Mouse (Mus musculus): Measurements from ENCODE around the gene Dnah12. TPM values are rescaled to one million over a fixed set of nuclear protein-coding genes. Genes with fewer than 3 reads are reported as not detected.

Dnah12 gene
- total RNA-seq, 2 experiments from 2014 or later = 0.02 TPM

- DNase-seq = no peak
Observed at GRCm38 (mm10) chr14:26724898-26725297, 31.8 kb downstream of the Dnah12 start.

- DNase-seq = no peak
Observed at GRCm38 (mm10) chr14:26758566-26758965, 65.5 kb downstream of the Dnah12 start.

- no peak for DNase-seq
Observed at GRCm38 (mm10) chr14:26764827-26765226, 71.8 kb downstream of the Dnah12 start.

GRCm38 (mm10) chr14:26768195-26768594 lies 75.1 kb downstream of the Dnah12 start:
- DNase-seq = no peak

GRCm38 (mm10) chr14:26773536-26773935 lies 80.5 kb downstream of the Dnah12 start:
- no peak for DNase-seq

GRCm38 (mm10) chr14:26783731-26784130 lies 90.7 kb downstream of the Dnah12 start:
- DNase-seq = no peak

GRCm38 (mm10) chr14:26785695-26786094 lies 92.6 kb downstream of the Dnah12 start:
- peak; percentile 54 for DNase-seq

GRCm38 (mm10) chr14:26794431-26794830 lies 101.4 kb downstream of the Dnah12 start:
- no peak for DNase-seq

- DNase-seq = no peak
Observed at GRCm38 (mm10) chr14:26798330-26798729, 105.3 kb downstream of the Dnah12 start.

GRCm38 (mm10) chr14:26799286-26799685 lies 106.2 kb downstream of the Dnah12 start:
- no peak for DNase-seq

- no peak for DNase-seq
Observed at GRCm38 (mm10) chr14:26805500-26805899, 112.4 kb downstream of the Dnah12 start.

GRCm38 (mm10) chr14:26812734-26813133 lies 119.7 kb downstream of the Dnah12 start:
- no peak for DNase-seq

- no peak for DNase-seq
Observed at GRCm38 (mm10) chr14:26813871-26814270, 120.8 kb downstream of the Dnah12 start.

- DNase-seq = peak; percentile 10
Observed at GRCm38 (mm10) chr14:26814908-26815307, 121.8 kb downstream of the Dnah12 start.

GRCm38 (mm10) chr14:26816785-26817184 lies 123.7 kb downstream of the Dnah12 start:
- DNase-seq = no peak

- DNase-seq = no peak
Observed at GRCm38 (mm10) chr14:26826020-26826419, 132.9 kb downstream of the Dnah12 start.

- no peak for DNase-seq
Observed at GRCm38 (mm10) chr14:26853053-26853452, 160.0 kb downstream of the Dnah12 start.

- DNase-seq = no peak
Observed at GRCm38 (mm10) chr14:26854066-26854465, 161.0 kb downstream of the Dnah12 start.

- DNase-seq = peak; percentile 6
Observed at GRCm38 (mm10) chr14:26858364-26858763, 165.3 kb downstream of the Dnah12 start.

- no peak for DNase-seq
Observed at GRCm38 (mm10) chr14:26859024-26859423, 165.9 kb downstream of the Dnah12 start.

- DNase-seq = no peak
Observed at GRCm38 (mm10) chr14:26867356-26867755, 174.3 kb downstream of the Dnah12 start.

- no peak for DNase-seq
Observed at GRCm38 (mm10) chr14:26868299-26868698, 175.2 kb downstream of the Dnah12 start.

- no peak for DNase-seq
Observed at GRCm38 (mm10) chr14:26878756-26879155, 185.7 kb downstream of the Dnah12 start.

- DNase-seq = no peak
Observed at GRCm38 (mm10) chr14:26879976-26880375, 186.9 kb downstream of the Dnah12 start.

- DNase-seq = no peak
Observed at GRCm38 (mm10) chr14:26881700-26882099, 188.6 kb downstream of the Dnah12 start.
